Mouse (Mus musculus) bone marrow macrophage, adult 2 months (primary cell): ENCODE measurements around the gene Srarp. TPM values are rescaled to one million over a fixed set of nuclear protein-coding genes. Genes with fewer than 3 reads are reported as not detected.

Experiments used
- H3K27ac ChIP-seq: 2 replicates; pipeline ENCODE4 v1.5.1; 2012; ENCODE audit warnings: low read depth, low read length; ENCODE audit not compliant: insufficient read depth
- H3K4me1 ChIP-seq: 2 replicates; pipeline ENCODE4 v1.6.1; 2012; ENCODE audit warnings: low read length; ENCODE audit not compliant: control insufficient read depth, insufficient read depth
- H3K4me3 ChIP-seq: 2 replicates; pipeline ENCODE4 v1.5.1; 2012; ENCODE audit warnings: mild to moderate bottlenecking, low read length, moderate library complexity; ENCODE audit not compliant: insufficient read depth
- CTCF ChIP-seq: IDR thresholded peaks from 2 replicates; pipeline ENCODE4 v1.5.1; 2012; ENCODE audit warnings: low read depth, mild to moderate bottlenecking, low read length, moderate library complexity
- POLR2A ChIP-seq: IDR thresholded peaks from 2 replicates; pipeline ENCODE4 v1.6.1; 2012; ENCODE audit warnings: mild to moderate bottlenecking, low read depth, low read length, borderline replicate concordance
- polyA plus RNA-seq: library from polyadenylated mRNA; stranded (reverse); fragments of >200 nt; gene quantifications from 2 replicates; pipeline ENCODE4 v1.2.4, GENCODE M21; 2012; ENCODE audit not compliant: missing spikeins, insufficient read depth, insufficient read length

Srarp gene
- polyA plus RNA-seq, 1 experiment: not detected

DNA sequence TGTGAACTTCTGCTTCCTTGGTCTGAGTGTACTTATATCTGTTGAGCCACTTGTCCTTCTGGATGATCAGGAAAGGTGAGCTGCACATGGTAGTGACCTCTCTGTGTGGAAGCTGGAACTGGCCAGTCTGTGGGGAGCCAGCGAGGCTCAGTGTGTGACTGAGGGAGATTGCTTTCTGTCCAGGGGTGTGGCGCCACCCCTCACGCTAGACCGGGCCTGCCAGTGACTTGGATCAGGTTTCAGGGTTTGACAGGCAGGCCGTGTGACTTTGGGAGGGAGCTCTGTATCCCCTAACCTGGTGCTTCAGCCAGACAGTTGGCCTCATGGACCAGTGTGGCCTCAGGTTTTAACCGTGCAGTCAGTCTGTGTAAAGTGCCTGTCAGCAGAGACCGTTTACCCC is 22.3 kb upstream of the Srarp start:
- Histone ChIP-seq H3K4me1 (peaks cover 31% of the 10 kb centered on the region), H3K4me3 (no peak overlapping the region), H3K27ac (no peak overlapping the region)
- no peak for TF ChIP-seq CTCF
- no peak for TF ChIP-seq POLR2A

GRCm38 (mm10) chr4:141456193-141456938 is 20.5 kb upstream of the Srarp start:
- no peak overlapping the region for H3K27ac ChIP-seq
- no peak for TF ChIP-seq CTCF
- peaks cover 47% of the 10 kb centered on the region for H3K4me1 ChIP-seq
- H3K4me3 ChIP-seq: no peak overlapping the region

DNA sequence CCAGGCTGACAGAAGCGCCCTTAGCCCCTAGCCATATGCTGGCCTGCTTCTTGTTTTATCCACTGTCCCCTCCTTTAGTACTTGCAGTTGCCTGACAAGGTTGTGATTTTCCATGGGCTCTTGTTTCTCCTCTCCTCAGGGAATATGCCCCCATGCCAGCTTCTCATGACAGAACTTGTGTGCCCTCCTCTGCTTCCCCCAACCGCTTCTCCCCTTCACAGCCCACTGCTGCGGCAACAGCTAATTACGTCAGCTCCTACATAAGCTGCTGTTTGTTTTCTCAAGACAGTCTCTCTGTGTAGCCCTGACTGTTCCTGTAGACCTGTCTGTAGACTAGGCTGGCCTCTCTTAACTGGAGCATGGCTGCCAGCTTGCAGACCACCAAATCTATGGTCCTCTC is 19.6 kb upstream of the Srarp start:
- Histone ChIP-seq H3K27ac (peak overlapping the region; percentile 87), H3K4me1 (peaks cover 50% of the 10 kb centered on the region), H3K4me3 (no peak overlapping the region)
- TF ChIP-seq POLR2A: no peak

DNA sequence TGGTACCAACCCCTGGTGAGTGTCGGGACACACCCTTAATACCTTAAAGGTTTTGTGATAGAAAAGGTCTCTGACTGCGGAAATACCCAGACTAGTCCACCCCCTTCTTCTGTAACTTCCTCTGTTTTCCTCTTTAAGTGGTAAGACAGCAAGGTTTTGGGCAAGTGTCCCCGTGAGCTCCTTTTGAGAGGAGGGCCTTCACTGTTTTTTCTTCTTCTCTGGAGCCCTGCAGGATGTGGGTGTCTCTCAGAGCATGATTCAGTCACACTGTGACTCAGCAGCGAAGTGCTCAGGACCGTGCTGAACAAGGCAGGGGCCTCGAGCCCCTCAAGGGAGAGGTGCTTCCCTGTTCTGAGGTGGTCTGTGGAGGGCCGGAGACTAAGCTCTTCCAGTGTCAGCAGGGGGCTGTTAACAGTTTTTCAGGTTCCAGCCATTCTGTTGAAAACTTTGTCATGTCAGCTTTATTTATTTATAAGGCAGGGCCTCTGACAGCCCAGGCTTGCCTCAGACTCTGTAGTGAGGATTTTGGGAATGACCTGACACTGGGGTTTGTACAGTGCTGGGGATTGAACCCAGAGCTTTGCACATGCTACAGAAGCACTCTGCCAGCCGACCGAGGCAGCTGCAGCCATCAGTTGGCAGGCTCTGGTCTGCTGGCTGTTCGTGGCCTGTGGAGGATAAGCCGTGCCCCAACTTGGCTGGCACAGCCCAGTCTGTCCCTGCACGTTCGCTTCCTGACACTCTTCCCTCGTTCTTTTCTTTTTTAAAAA is 18.9 kb upstream of the Srarp start:
- Histone ChIP-seq H3K27ac (peak overlapping the region; percentile 87), H3K4me1 (peaks cover 47% of the 10 kb centered on the region), H3K4me3 (no peak overlapping the region)
- no peak for TF ChIP-seq CTCF
- no peak for TF ChIP-seq POLR2A

- H3K27ac ChIP-seq: peak overlapping the region; percentile 23
- H3K4me3 ChIP-seq: no peak overlapping the region
- H3K4me1 ChIP-seq: peaks cover 47% of the 10 kb centered on the region
- TF ChIP-seq POLR2A (no peak), CTCF (no peak)
Measured at GRCm38 (mm10) chr4:141451916-141452450, 16.1 kb upstream of the Srarp start.

DNA sequence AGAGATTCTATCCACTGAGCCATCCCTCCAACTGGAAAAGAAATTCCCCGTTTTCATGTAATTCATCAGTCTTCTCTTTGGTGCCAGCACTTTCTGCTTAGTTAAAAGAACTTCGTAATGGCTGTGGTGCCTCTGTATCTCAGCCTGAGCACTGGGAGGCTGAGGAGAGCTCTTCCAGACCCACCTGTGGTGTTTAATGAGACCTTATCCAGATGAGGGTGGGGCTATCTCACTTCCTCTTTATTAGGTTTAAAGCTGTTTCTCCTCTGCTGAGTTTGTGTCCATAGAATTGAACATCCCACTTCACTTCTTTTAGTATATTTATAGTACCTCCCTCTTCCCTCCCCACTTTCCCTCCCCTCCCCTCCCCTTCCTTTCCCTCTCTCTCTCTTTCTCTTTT is 15.3 kb upstream of the Srarp start:
- TF ChIP-seq POLR2A: no peak
- no peak for TF ChIP-seq CTCF

DNA sequence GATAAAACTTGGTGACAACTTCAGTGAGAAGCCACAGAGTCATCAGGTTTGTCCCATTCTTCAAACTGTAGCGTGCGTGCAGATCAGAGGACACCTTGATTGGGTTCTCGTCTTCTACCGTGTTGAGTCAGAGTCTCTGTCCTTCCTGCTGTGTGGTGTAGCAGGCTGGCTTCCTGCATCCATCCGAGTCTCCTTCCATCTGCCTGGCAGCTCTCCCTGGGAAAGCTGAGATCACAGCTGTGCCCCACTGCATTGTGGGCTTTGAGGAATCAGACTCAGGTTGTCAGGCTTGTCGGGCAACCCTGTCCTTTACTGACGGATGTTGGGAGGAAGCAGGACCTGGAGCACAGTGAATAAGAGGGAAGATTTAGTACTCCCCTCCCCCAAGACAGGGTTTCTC is 10.3 kb upstream of the Srarp start:
- Histone ChIP-seq H3K4me1 (peaks cover 18% of the 10 kb centered on the region), H3K27ac (no peak overlapping the region), H3K4me3 (no peak overlapping the region)
- no peak for TF ChIP-seq CTCF
- TF ChIP-seq POLR2A: no peak

More for the DNA sequence above, 15.3 kb upstream of the Srarp start:
- H3K27ac ChIP-seq: peak overlapping the region; percentile 23; the same call in 1 of the 2 replicates
- peaks cover 47% of the 10 kb centered on the region for H3K4me1 ChIP-seq
- H3K4me3 ChIP-seq: no peak overlapping the region

DNA sequence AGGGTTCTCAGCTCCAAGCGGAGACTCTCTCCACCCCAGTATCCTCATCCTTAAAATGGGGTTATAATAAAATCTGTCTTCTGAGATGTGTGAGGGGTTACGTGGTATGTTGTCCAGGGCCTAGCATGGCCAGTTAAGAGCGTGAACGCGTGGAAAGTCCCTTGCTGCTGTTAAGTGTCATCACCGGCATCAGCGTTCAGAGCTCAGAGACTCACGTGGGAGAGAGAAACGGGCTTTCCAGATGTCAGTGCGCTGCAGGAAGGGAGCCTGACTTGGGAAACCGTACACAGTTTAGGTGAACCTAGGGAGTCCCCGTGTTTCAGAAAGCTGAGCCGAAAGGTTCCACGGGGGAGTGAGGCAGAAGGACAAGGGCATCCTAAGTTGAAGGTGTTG is 9.4 kb upstream of the Srarp start:
- Histone ChIP-seq H3K4me1 (peaks cover 18% of the 10 kb centered on the region), H3K4me3 (peak overlapping the region; percentile 93), H3K27ac (peak overlapping the region; percentile 34; the same call in 1 of the 2 replicates)
- TF ChIP-seq CTCF: no peak
- no peak for TF ChIP-seq POLR2A

DNA sequence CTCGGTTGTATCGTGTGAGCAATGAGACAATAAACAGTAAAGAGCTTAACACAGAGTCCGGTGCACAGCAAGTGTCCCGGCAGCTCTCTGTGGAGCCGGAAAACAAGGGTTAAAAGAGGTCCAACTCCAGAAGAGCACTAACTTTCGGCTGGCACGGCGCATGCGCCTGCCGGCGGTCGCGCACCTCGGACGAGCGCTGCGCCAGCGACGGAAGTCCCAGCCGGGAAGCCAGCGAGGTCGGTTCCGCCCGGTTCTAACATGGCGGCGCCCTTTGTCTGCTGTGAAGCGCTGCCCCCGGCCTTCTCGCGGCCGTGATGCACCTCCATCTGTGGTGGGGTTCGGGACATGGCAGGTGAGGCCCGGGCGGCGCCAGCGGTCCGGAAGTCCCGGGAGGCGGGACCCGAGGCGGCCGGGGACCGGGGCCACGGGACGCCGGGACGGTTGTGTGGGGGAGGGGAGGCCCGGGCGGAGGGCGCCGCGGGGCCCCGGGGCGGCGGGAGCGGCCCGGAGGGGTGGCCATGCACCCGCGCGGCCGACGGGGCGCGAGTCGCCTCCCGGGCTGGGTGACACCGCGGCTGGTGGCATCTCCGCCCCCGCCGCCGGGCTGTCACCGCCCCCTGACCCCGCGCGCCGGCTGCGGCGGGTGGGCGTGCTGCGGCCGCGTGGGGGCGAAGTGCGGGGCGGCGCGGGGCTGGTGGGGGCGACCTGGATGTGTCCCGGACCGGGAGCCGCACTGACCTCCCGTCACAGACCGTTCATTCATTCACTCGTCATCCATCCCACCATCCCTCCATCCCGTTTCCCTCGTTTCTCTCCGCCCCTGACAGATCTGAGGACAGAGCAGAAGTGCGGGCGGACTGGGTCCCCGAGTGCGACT is 8.8 kb upstream of the Srarp start, which contains the start of gene Zbtb17:
Gene Zbtb17, plus strand, starts transcription at position 204 of the 877 bp plus-strand sequence.
- TF ChIP-seq CTCF: no peak
- TF ChIP-seq POLR2A: no peak
- peak within 1 kb of the TSS; percentile 93 for H3K4me3 ChIP-seq
- peak within 1 kb of the TSS; percentile 56 for H3K27ac ChIP-seq
- H3K4me1 ChIP-seq: peaks cover 18% of the 10 kb centered on the region

DNA sequence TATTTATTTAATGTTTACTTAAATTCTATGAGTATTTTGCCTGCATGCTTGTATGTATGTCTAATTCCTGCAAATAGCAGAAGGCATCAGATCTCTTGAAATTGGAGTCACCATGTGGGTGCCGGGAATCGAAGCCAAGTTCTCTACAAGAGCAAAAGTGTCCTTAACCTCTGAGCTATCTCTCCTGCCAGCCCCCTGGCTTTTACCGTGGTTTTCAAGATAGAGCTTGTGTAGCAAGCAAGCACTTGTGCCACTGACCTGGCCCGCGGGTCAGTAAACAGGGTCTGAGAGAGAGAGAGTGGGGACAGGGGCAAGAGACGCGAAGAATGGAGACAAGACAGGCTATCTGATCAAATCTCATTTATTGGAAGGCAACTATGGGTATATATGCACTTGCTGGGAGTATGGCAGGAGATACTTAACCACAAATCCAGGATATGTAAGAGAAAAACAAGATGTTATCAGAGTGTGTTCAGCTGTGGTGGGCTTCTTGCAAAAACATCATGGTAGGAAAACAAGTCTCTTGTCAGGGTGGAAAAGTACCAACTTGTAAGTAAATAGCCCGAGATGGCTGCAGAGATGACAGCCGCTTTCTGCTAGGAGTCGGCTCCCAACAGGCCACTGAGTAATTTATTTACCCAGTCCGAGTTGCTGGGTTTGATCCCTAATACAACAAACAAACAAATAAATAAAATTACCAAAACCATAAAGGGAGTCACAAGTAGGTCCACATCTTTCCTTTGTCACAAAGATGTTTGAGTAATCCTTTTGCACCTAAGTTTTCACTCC is 7.9 kb upstream of the Srarp start:
- TF ChIP-seq POLR2A: no peak
- no peak for TF ChIP-seq CTCF
- Histone ChIP-seq H3K27ac (no peak overlapping the region), H3K4me1 (peaks cover 18% of the 10 kb centered on the region), H3K4me3 (peak overlapping the region; percentile 93)
